In the genomic region with DNA sequence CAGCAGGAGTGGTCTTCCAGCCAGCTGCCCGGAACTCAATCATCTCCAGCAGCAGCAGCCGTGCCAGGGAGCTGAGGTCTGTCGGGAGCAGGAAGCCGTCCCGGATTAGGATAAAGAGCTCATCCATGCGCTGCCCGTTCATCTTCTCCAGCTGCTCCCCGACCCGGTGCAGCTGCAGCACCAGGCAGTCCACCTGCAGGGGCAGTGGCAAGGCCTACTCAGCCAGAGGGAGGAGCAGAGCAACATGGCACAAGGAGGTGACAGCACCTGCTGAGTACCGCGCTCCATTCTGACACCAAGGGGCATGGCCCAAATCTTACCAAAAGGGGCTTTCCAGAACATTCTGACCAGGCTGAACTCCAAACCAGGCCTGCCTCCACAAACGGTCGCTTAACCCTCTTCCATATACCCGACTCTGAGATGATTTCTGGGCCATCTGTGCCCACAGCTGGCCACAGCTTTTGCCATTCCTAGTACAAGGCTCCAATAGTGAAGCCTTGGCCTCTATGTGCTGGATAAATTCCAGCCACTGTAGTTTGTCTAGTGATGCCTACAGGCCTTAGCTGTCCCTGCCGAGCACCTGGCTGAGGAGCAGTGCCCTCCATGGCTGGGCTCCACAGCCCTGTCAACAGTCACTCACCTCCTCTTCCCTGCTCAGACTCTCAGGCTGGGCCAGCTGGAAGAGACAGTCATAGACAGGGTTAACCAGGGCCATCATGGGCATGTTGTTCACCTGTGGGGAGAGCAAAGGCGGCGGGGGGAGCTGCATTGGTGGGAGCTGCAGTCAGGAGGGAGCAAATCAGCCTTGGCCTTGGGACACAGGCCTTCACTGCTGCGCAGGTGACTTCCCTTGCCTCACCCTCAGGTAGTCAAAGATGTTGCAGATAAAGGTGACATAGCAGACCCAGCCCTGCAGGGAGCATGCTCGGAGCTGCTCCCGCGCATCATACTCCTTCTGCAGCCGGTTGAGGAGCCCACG, we compare ENCODE assay signal across 16 mouse cellular contexts. TPM values are rescaled to one million over a fixed set of nuclear protein-coding genes. Genes with fewer than 3 reads are reported as not detected.
DNase-seq lines count a peak whose midpoint lies in the region; ATAC-seq and TF ChIP-seq lines count a peak whose summit lies in the region.
"Had no signal": no experiment of that assay in that cellular context is flagged by ENCODE, and none has a peak within 500 bp of the region (broad histone marks: within the 10 kb centered on the region; RNA-seq: fewer than 3 reads in every experiment).

No protein-coding gene starts in this region.

- WGBS in cerebellum, adult 2 months, result 26% methylated on average over 23 of the region's 23 CpGs
- 56% methylated on average over 23 of the region's 23 CpGs for WGBS in hindbrain, postnatal 0 days
- 85% methylated on average over 23 of the region's 23 CpGs for WGBS in hindbrain, embryonic 11.5 days
- 77% methylated on average over 23 of the region's 23 CpGs for WGBS in lung, postnatal 0 days
- 87% methylated on average over 23 of the region's 23 CpGs for WGBS in limb, embryonic 10.5 days

- H3K4me1 ChIP-seq in cerebellum, adult 2 months (ENCODE audit: control insufficient read depth, insufficient read depth, low read length), result 0 out of 2 replicates have a peak, but pooled peaks cover 4% of the 10 kb centered on the region
- peaks cover 13% of the 10 kb centered on the region for H3K4me1 ChIP-seq in hindbrain, postnatal 0 days (ENCODE audit: insufficient read depth, low read length)
- H3K4me1 ChIP-seq in hindbrain, embryonic 11.5 days (replicated peaks; ENCODE audit: control insufficient read depth, insufficient read depth, low read length), result peaks cover 6% of the 10 kb centered on the region; the same call in 1 of the 2 replicates
- H3K4me1 ChIP-seq in lung, postnatal 0 days (ENCODE audit: insufficient read depth, low read depth, low read length), result peaks cover 20% of the 10 kb centered on the region
- H3K4me1 ChIP-seq in limb, embryonic 10.5 days, result peaks cover 29% of the 10 kb centered on the region

- H3K4me2 ChIP-seq in hindbrain, postnatal 0 days (ENCODE audit: low read depth, low read length), result no peak overlapping the region
- H3K4me2 ChIP-seq in hindbrain, embryonic 11.5 days (replicated peaks; ENCODE audit: low read depth, low read length), result no peak overlapping the region
- no peak overlapping the region for H3K4me2 ChIP-seq in lung, postnatal 0 days (replicated peaks; ENCODE audit: low read depth, low read length)
- H3K4me2 ChIP-seq: embryonic facial prominence, embryonic 12.5 days; limb, embryonic 12.5 days had no signal

- TF ChIP-seq CTCF in cerebellum, adult 2 months (IDR thresholded peaks at IDR 0.05; ENCODE audit: borderline replicate concordance, insufficient read depth, low read depth, low read length), result no peak
- no peak; the same call in none of the 2 replicates for TF ChIP-seq CTCF in hindbrain, postnatal 0 days (IDR thresholded peaks at IDR 0.05; ENCODE audit: low read depth)
- TF ChIP-seq CTCF in lung, postnatal 0 days (IDR thresholded peaks at IDR 0.05), result 0 out of 2 replicates have a peak, but pooled peaks have one; percentile 9

- 0 out of 2 replicates have a peak overlapping the region, but pooled peaks have one; percentile 8 for H3K27ac ChIP-seq in cerebellum, adult 2 months (ENCODE audit: insufficient read depth, low read length)
- peak overlapping the region; percentile 51 for H3K27ac ChIP-seq in hindbrain, postnatal 0 days
- H3K27ac ChIP-seq in hindbrain, embryonic 11.5 days (ENCODE audit: low read depth, low read length), result no peak overlapping the region
- H3K27ac ChIP-seq in lung, postnatal 0 days (ENCODE audit: low read length), result no peak overlapping the region
- H3K27ac ChIP-seq in limb, embryonic 10.5 days, result no peak overlapping the region
- H3K27ac ChIP-seq: embryonic facial prominence, embryonic 12.5 days; forebrain, embryonic 10.5 days; limb, embryonic 12.5 days had no signal

- no peak for TF ChIP-seq EP300 in lung, postnatal 0 days (IDR thresholded peaks at IDR 0.05)

- H3K9me3 ChIP-seq in hindbrain, postnatal 0 days (ENCODE audit: low read length), result no peaks in the 10 kb centered on the region
- H3K9me3 ChIP-seq in hindbrain, embryonic 11.5 days (ENCODE audit: control insufficient read depth, low read length), result no peaks in the 10 kb centered on the region
- H3K9me3 ChIP-seq in lung, postnatal 0 days (ENCODE audit: low read length), result no peaks in the 10 kb centered on the region
- H3K9me3 ChIP-seq in limb, embryonic 10.5 days (replicated peaks), result no peaks in the 10 kb centered on the region
- H3K9me3 ChIP-seq: embryonic facial prominence, embryonic 12.5 days; forebrain, embryonic 10.5 days; limb, embryonic 12.5 days had no signal

- H3K4me3 ChIP-seq in cerebellum, adult 2 months (replicated peaks; ENCODE audit: insufficient read depth, low read depth, low read length), result no peak overlapping the region
- H3K4me3 ChIP-seq in hindbrain, postnatal 0 days (ENCODE audit: low read length), result no peak overlapping the region
- no peak overlapping the region for H3K4me3 ChIP-seq in hindbrain, embryonic 11.5 days (ENCODE audit: low read depth, low read length)
- no peak overlapping the region for H3K4me3 ChIP-seq in lung, postnatal 0 days (ENCODE audit: low read depth, low read length)
- H3K4me3 ChIP-seq in limb, embryonic 10.5 days, result peak overlapping the region; percentile 9; the same call in 1 of the 2 replicates
- H3K4me3 ChIP-seq: embryonic facial prominence, embryonic 12.5 days; forebrain, embryonic 10.5 days; limb, embryonic 12.5 days had no signal

- H3K36me3 ChIP-seq in hindbrain, postnatal 0 days (ENCODE audit: insufficient read depth, low read length), result peaks cover 34% of the 10 kb centered on the region
- peaks cover 13% of the 10 kb centered on the region for H3K36me3 ChIP-seq in hindbrain, embryonic 11.5 days (ENCODE audit: control insufficient read depth, insufficient read depth, low read length)
- peaks cover 7% of the 10 kb centered on the region; the same call in 1 of the 2 replicates for H3K36me3 ChIP-seq in lung, postnatal 0 days (ENCODE audit: insufficient read depth, low read length)
- H3K36me3 ChIP-seq in limb, embryonic 10.5 days, result peaks cover 51% of the 10 kb centered on the region

- no peak for TF ChIP-seq POLR2A in cerebellum, adult 2 months (IDR thresholded peaks at IDR 0.05; ENCODE audit: borderline replicate concordance, insufficient read depth, low read length)

- H3K9ac ChIP-seq in hindbrain, postnatal 0 days (replicated peaks; ENCODE audit: low read length), result no peak overlapping the region
- no peak overlapping the region for H3K9ac ChIP-seq in hindbrain, embryonic 11.5 days (ENCODE audit: low read depth, low read length)
- no peak overlapping the region for H3K9ac ChIP-seq in lung, postnatal 0 days (replicated peaks; ENCODE audit: low read depth)
- H3K9ac ChIP-seq: embryonic facial prominence, embryonic 12.5 days; limb, embryonic 12.5 days; liver, postnatal 0 days had no signal

- H3K27me3 ChIP-seq in cerebellum, adult 2 months (ENCODE audit: control insufficient read depth, insufficient read depth, low read length), result no peaks in the 10 kb centered on the region
- H3K27me3 ChIP-seq in hindbrain, postnatal 0 days (ENCODE audit: insufficient read depth, low read length), result no peaks in the 10 kb centered on the region
- no peaks in the 10 kb centered on the region for H3K27me3 ChIP-seq in hindbrain, embryonic 11.5 days (ENCODE audit: control insufficient read depth, insufficient read depth, low read length)
- no peaks in the 10 kb centered on the region for H3K27me3 ChIP-seq in lung, postnatal 0 days (replicated peaks; ENCODE audit: insufficient read depth, low read length)
- no peaks in the 10 kb centered on the region for H3K27me3 ChIP-seq in limb, embryonic 10.5 days (ENCODE audit: low read depth, poor library complexity, severe bottlenecking)
- H3K27me3 ChIP-seq: embryonic facial prominence, embryonic 12.5 days; limb, embryonic 12.5 days had no signal

- 0 out of 2 replicates have a peak, but pooled peaks have one; percentile 11 for ATAC-seq in hindbrain, postnatal 0 days
- no peak for ATAC-seq in hindbrain, embryonic 11.5 days (ENCODE audit: low FRiP score)
- no peak for ATAC-seq in lung, postnatal 0 days
- ATAC-seq: liver, postnatal 0 days had no signal

- no peak for DNase-seq in cerebellum, adult 2 months
- DNase-seq in cerebellum, adult 11-12 months, result no peak
- DNase-seq in hindbrain, postnatal 0 days (ENCODE audit: low spot score), result peak; percentile 72
- no peak for DNase-seq in hindbrain, embryonic 11.5 days (ENCODE audit: low spot score)
- DNase-seq in lung, postnatal 0 days (ENCODE audit: low spot score), result no peak
- DNase-seq in lung, postnatal 10 days, result no peak
- DNase-seq in limb, embryonic 10.5 days (ENCODE audit: low spot score), result no peak
- no peak for DNase-seq in thymus, postnatal 4 days
- DNase-seq: adrenal gland, postnatal 36 days; cerebellum, adult 11 months; gastrocnemius, postnatal 10 days; kidney, postnatal 10 days; liver, postnatal 0 days had no signal

RNA-seq across cellular contexts. Expression of a gene that starts 4.1 kb away (rescaled TPM):
- polyA plus RNA-seq in cerebellum, adult 2 months (2012; rRNA removed), result 86.9 and 97.3 TPM in 2 replicates
- total RNA-seq in hindbrain, postnatal 0 days (2014; rRNA removed), result 13.2 and 16.7 TPM in 2 replicates
- 19.2 and 22.7 TPM in 2 replicates for polyA plus RNA-seq in hindbrain, postnatal 0 days (2015; fragmentation: Nextera tagmentation; extraction: Ambion mirVana)
- 14.2 and 17.7 TPM in 2 replicates for polyA plus RNA-seq in hindbrain, embryonic 11.5 days (2014; fragmentation: Nextera tagmentation; extraction: Ambion mirVana)
- polyA plus RNA-seq in lung, postnatal 0 days (2015; fragmentation: Nextera tagmentation; extraction: Ambion mirVana), result 74.7 and 78.6 TPM in 2 replicates
- 16.2 and 18.2 TPM in 2 replicates for polyA plus RNA-seq in limb, embryonic 10.5 days (2016; fragmentation: Nextera tagmentation; extraction: Ambion mirVana)

RNA-seq across cellular contexts. Expression of a gene that starts 4.9 kb away (rescaled TPM):
- 64.2 and 68.0 TPM in 2 replicates for polyA plus RNA-seq in cerebellum, adult 2 months (2012; rRNA removed)
- 35.3 and 38.2 TPM in 2 replicates for total RNA-seq in hindbrain, postnatal 0 days (2014; rRNA removed)
- polyA plus RNA-seq in hindbrain, postnatal 0 days (2015; fragmentation: Nextera tagmentation; extraction: Ambion mirVana), result 16.1 and 16.9 TPM in 2 replicates
- polyA plus RNA-seq in hindbrain, embryonic 11.5 days (2014; fragmentation: Nextera tagmentation; extraction: Ambion mirVana), result 24.7 and 25.1 TPM in 2 replicates
- 6.8 and 8.1 TPM in 2 replicates for polyA plus RNA-seq in lung, postnatal 0 days (2015; fragmentation: Nextera tagmentation; extraction: Ambion mirVana)
- polyA plus RNA-seq in limb, embryonic 10.5 days (2016; fragmentation: Nextera tagmentation; extraction: Ambion mirVana), result 30.8 and 34.9 TPM in 2 replicates

RNA-seq across cellular contexts. Expression of a gene that starts 5.0 kb away (rescaled TPM):
- 55.9 and 57.5 TPM in 2 replicates for polyA plus RNA-seq in cerebellum, adult 2 months (2012; rRNA removed)
- 33.6 and 45.9 TPM in 2 replicates for total RNA-seq in hindbrain, postnatal 0 days (2014; rRNA removed)
- polyA plus RNA-seq in hindbrain, postnatal 0 days (2015; fragmentation: Nextera tagmentation; extraction: Ambion mirVana), result 78.8 and 86.7 TPM in 2 replicates
- polyA plus RNA-seq in hindbrain, embryonic 11.5 days (2014; fragmentation: Nextera tagmentation; extraction: Ambion mirVana), result 93.3 and 105 TPM in 2 replicates
- 47.4 and 49.2 TPM in 2 replicates for polyA plus RNA-seq in lung, postnatal 0 days (2015; fragmentation: Nextera tagmentation; extraction: Ambion mirVana)
- polyA plus RNA-seq in limb, embryonic 10.5 days (2016; fragmentation: Nextera tagmentation; extraction: Ambion mirVana), result 108 and 120 TPM in 2 replicates

RNA-seq across cellular contexts. Expression of a gene that starts 19.4 kb away (rescaled TPM):
- polyA plus RNA-seq in cerebellum, adult 2 months (2012; rRNA removed), result 115 and 123 TPM in 2 replicates
- 29.0 and 29.5 TPM in 2 replicates for total RNA-seq in hindbrain, postnatal 0 days (2014; rRNA removed)
- 41.2 and 41.8 TPM in 2 replicates for polyA plus RNA-seq in hindbrain, postnatal 0 days (2015; fragmentation: Nextera tagmentation; extraction: Ambion mirVana)
- polyA plus RNA-seq in hindbrain, embryonic 11.5 days (2014; fragmentation: Nextera tagmentation; extraction: Ambion mirVana), result 24.9 and 27.1 TPM in 2 replicates
- 18.9 and 19.5 TPM in 2 replicates for polyA plus RNA-seq in lung, postnatal 0 days (2015; fragmentation: Nextera tagmentation; extraction: Ambion mirVana)
- 27.2 and 27.8 TPM in 2 replicates for polyA plus RNA-seq in limb, embryonic 10.5 days (2016; fragmentation: Nextera tagmentation; extraction: Ambion mirVana)

RNA-seq across cellular contexts. Expression of a gene that starts 44.5 kb away (rescaled TPM):
- 93.2 and 104 TPM in 2 replicates for polyA plus RNA-seq in cerebellum, adult 2 months (2012; rRNA removed)
- total RNA-seq in hindbrain, postnatal 0 days (2014; rRNA removed), result 50.2 and 61.9 TPM in 2 replicates
- polyA plus RNA-seq in hindbrain, postnatal 0 days (2015; fragmentation: Nextera tagmentation; extraction: Ambion mirVana), result 80.7 and 81.8 TPM in 2 replicates
- 156 and 175 TPM in 2 replicates for polyA plus RNA-seq in hindbrain, embryonic 11.5 days (2014; fragmentation: Nextera tagmentation; extraction: Ambion mirVana)
- 38.4 and 44.2 TPM in 2 replicates for polyA plus RNA-seq in lung, postnatal 0 days (2015; fragmentation: Nextera tagmentation; extraction: Ambion mirVana)
- 257 and 275 TPM in 2 replicates for polyA plus RNA-seq in limb, embryonic 10.5 days (2016; fragmentation: Nextera tagmentation; extraction: Ambion mirVana)

Comparison
In these comparisons a context has a peak if more than half of its experiments do, and no peak if none do; other contexts are left out.
1. H3K27ac ChIP-seq: peak in cerebellum, adult 2 months (single experiment) and hindbrain, postnatal 0 days (single experiment); none in hindbrain, embryonic 11.5 days (single experiment), lung, postnatal 0 days (single experiment) and limb, embryonic 10.5 days (single experiment).